ENCODE assay signal across 21 mouse cellular contexts in genomic region chr5:147426048-147426805, GRCm38 (mm10). TPM values are rescaled to one million over a fixed set of nuclear protein-coding genes. Genes with fewer than 3 reads are reported as not detected.
DNase-seq lines count a peak whose midpoint lies in the region; ATAC-seq lines count a peak whose summit lies in the region.
"Had no signal": no experiment of that assay in that cellular context is flagged by ENCODE, and none has a peak within 500 bp of the region (broad histone marks: within the 10 kb centered on the region; RNA-seq: fewer than 3 reads in every experiment).

No protein-coding gene starts in this region.

- peaks cover 33% of the 10 kb centered on the region for H3K4me1 ChIP-seq in liver, embryonic 13.5 days (replicated peaks)
- peaks cover 7% of the 10 kb centered on the region for H3K4me1 ChIP-seq in forebrain, embryonic 12.5 days
- 0 out of 2 replicates have a peak, but pooled peaks cover 2% of the 10 kb centered on the region for H3K4me1 ChIP-seq in intestine, embryonic 16.5 days (ENCODE audit: control insufficient read depth, insufficient read depth, low read length)
- H3K4me1 ChIP-seq: embryonic facial prominence, embryonic 15.5 days had no signal

- no peak overlapping the region for H3K4me2 ChIP-seq in liver, embryonic 13.5 days
- H3K4me2 ChIP-seq in forebrain, embryonic 12.5 days, result no peak overlapping the region
- H3K4me2 ChIP-seq in intestine, embryonic 16.5 days (ENCODE audit: low read depth, low read length), result no peak overlapping the region
- H3K4me2 ChIP-seq: embryonic facial prominence, embryonic 15.5 days; forebrain, embryonic 15.5 days; heart, embryonic 13.5 days; hindbrain, embryonic 13.5 days; limb, embryonic 12.5 days; midbrain, embryonic 13.5 days; neural tube, embryonic 12.5 days had no signal

- no peaks in the 10 kb centered on the region for H3K36me3 ChIP-seq in liver, embryonic 13.5 days
- H3K36me3 ChIP-seq in forebrain, embryonic 12.5 days (replicated peaks), result no peaks in the 10 kb centered on the region
- no peaks in the 10 kb centered on the region for H3K36me3 ChIP-seq in intestine, embryonic 16.5 days (ENCODE audit: control insufficient read depth, insufficient read depth, low read length)
- H3K36me3 ChIP-seq: embryonic facial prominence, embryonic 15.5 days; forebrain, embryonic 15.5 days; heart, embryonic 13.5 days; hindbrain, embryonic 13.5 days; limb, embryonic 12.5 days; midbrain, embryonic 13.5 days; neural tube, embryonic 12.5 days had no signal

- no peaks in the 10 kb centered on the region for H3K27me3 ChIP-seq in liver, embryonic 13.5 days
- 0 out of 2 replicates have a peak, but pooled peaks cover 2% of the 10 kb centered on the region for H3K27me3 ChIP-seq in forebrain, embryonic 12.5 days
- no peaks in the 10 kb centered on the region for H3K27me3 ChIP-seq in intestine, embryonic 16.5 days (replicated peaks; ENCODE audit: control insufficient read depth, insufficient read depth, low read length)
- H3K27me3 ChIP-seq: embryonic facial prominence, embryonic 15.5 days; forebrain, embryonic 15.5 days; heart, embryonic 13.5 days; hindbrain, embryonic 13.5 days; limb, embryonic 12.5 days; midbrain, embryonic 13.5 days; neural tube, embryonic 12.5 days had no signal

- H3K9ac ChIP-seq in liver, embryonic 13.5 days, result no peak overlapping the region
- H3K9ac ChIP-seq in forebrain, embryonic 12.5 days, result no peak overlapping the region
- H3K9ac ChIP-seq in intestine, embryonic 16.5 days (ENCODE audit: low read depth, low read length), result no peak overlapping the region
- H3K9ac ChIP-seq: embryonic facial prominence, embryonic 15.5 days; forebrain, embryonic 15.5 days; heart, embryonic 13.5 days; hindbrain, embryonic 13.5 days; limb, embryonic 12.5 days; midbrain, embryonic 13.5 days; neural tube, embryonic 12.5 days had no signal

- DNase-seq in liver, embryonic 13.5 days, result no peak
- no peak for DNase-seq in liver
- DNase-seq in MN1 (ENCODE audit: low spot score), result no peak
- no peak for DNase-seq in c-Kit-positive CD71-positive TER-119-positive erythroid progenitor cells, embryonic 14.5 days (ENCODE audit: low spot score)
- DNase-seq: adrenal gland, postnatal 25 days; gastrocnemius, postnatal 25 days; kidney, adult 11 months; kidney, postnatal 36 days had no signal

- H3K4me3 ChIP-seq in liver, embryonic 13.5 days (replicated peaks), result no peak overlapping the region
- no peak overlapping the region for H3K4me3 ChIP-seq in forebrain, embryonic 12.5 days (replicated peaks)
- no peak overlapping the region for H3K4me3 ChIP-seq in intestine, embryonic 16.5 days (ENCODE audit: low read length)
- H3K4me3 ChIP-seq: embryonic facial prominence, embryonic 15.5 days; forebrain, embryonic 15.5 days; heart, embryonic 13.5 days; hindbrain, embryonic 13.5 days; limb, embryonic 12.5 days; midbrain, embryonic 13.5 days; neural tube, embryonic 12.5 days had no signal

- WGBS in liver, embryonic 13.5 days (ENCODE audit: insufficient replicate concordance), result 30% methylated on average over 4 of the region's 4 CpGs
- WGBS in forebrain, embryonic 12.5 days, result 85% methylated on average over 4 of the region's 4 CpGs
- 74% methylated on average over 4 of the region's 4 CpGs for WGBS in intestine, embryonic 16.5 days

- peak overlapping the region; percentile 19; the same call in 1 of the 2 replicates for H3K27ac ChIP-seq in liver, embryonic 13.5 days
- no peak overlapping the region for H3K27ac ChIP-seq in forebrain, embryonic 12.5 days
- no peak overlapping the region for H3K27ac ChIP-seq in intestine, embryonic 16.5 days (ENCODE audit: low read length)
- H3K27ac ChIP-seq: embryonic facial prominence, embryonic 15.5 days; forebrain, embryonic 15.5 days; heart, embryonic 13.5 days; hindbrain, embryonic 13.5 days; limb, embryonic 12.5 days; midbrain, embryonic 13.5 days; neural tube, embryonic 12.5 days had no signal

- no peaks in the 10 kb centered on the region for H3K9me3 ChIP-seq in liver, embryonic 13.5 days (replicated peaks)
- H3K9me3 ChIP-seq in forebrain, embryonic 12.5 days, result no peaks in the 10 kb centered on the region
- no peaks in the 10 kb centered on the region for H3K9me3 ChIP-seq in intestine, embryonic 16.5 days (ENCODE audit: control insufficient read depth, low read length)
- H3K9me3 ChIP-seq: embryonic facial prominence, embryonic 15.5 days; forebrain, embryonic 15.5 days; G1E; heart, embryonic 13.5 days; hindbrain, embryonic 13.5 days; limb, embryonic 12.5 days; midbrain, embryonic 13.5 days; neural tube, embryonic 12.5 days had no signal

- no peak for ATAC-seq in liver, embryonic 13.5 days (ENCODE audit: low read depth)
- peak; percentile 60 for ATAC-seq in common myeloid progenitor, adult 5-6 weeks (replicated peaks; ENCODE audit: low read depth, poor library complexity, severe bottlenecking)
- ATAC-seq in megakaryocyte-erythroid progenitor cell, adult 5-6 weeks (replicated peaks; ENCODE audit: low FRiP score, low TSS enrichment, poor library complexity, severe bottlenecking), result peak; percentile 54
- no peak for ATAC-seq in forebrain, embryonic 12.5 days (ENCODE audit: low FRiP score)
- no peak for ATAC-seq in intestine, embryonic 16.5 days
- ATAC-seq: forebrain, embryonic 15.5 days; lung, postnatal 0 days; midbrain, embryonic 13.5 days had no signal

RNA-seq across cellular contexts. Expression of gene Pan3, which starts 3.7 kb away (rescaled TPM):
- 39.0 and 39.3 TPM in 2 replicates for polyA plus RNA-seq in liver, embryonic 13.5 days (2015; fragmentation: Nextera tagmentation; extraction: Ambion mirVana)
- total RNA-seq in common myeloid progenitor, adult 5-6 weeks (2017), result 240 and 264 TPM in 2 replicates
- total RNA-seq in megakaryocyte-erythroid progenitor cell, adult 5-6 weeks (2014; fragmentation: Nextera tagmentation), result 279 and 362 TPM in 2 replicates
- total RNA-seq in megakaryocyte-erythroid progenitor cell, adult 5-6 weeks (2017), result 189 and 195 TPM in 2 replicates
- 43.4 and 55.1 TPM in 2 replicates for polyA plus RNA-seq in forebrain, embryonic 12.5 days (2016; fragmentation: Nextera tagmentation; extraction: Ambion mirVana)
- 40.4 and 45.5 TPM in 2 replicates for polyA plus RNA-seq in intestine, embryonic 16.5 days (2015; fragmentation: Nextera tagmentation; extraction: Ambion mirVana)

RNA-seq across cellular contexts. Expression of gene Flt3, which starts 25.9 kb away (rescaled TPM):
- polyA plus RNA-seq in liver, embryonic 13.5 days (2015; fragmentation: Nextera tagmentation; extraction: Ambion mirVana), result 1.6 and 1.8 TPM in 2 replicates
- 100 and 112 TPM in 2 replicates for total RNA-seq in common myeloid progenitor, adult 5-6 weeks (2017)
- 0.37 and 1.7 TPM in 2 replicates for total RNA-seq in megakaryocyte-erythroid progenitor cell, adult 5-6 weeks (2014; fragmentation: Nextera tagmentation)
- total RNA-seq in megakaryocyte-erythroid progenitor cell, adult 5-6 weeks (2017), result 2.4 and 4.6 TPM in 2 replicates
- polyA plus RNA-seq in forebrain, embryonic 12.5 days (2016; fragmentation: Nextera tagmentation; extraction: Ambion mirVana), result 0.05 and 0.11 TPM in 2 replicates
- 0.31 and 0.32 TPM in 2 replicates for polyA plus RNA-seq in intestine, embryonic 16.5 days (2015; fragmentation: Nextera tagmentation; extraction: Ambion mirVana)
- total RNA-seq: adrenal gland, postnatal 25 days; gastrocnemius, postnatal 25 days had no signal
- polyA plus RNA-seq: G1E had no signal

Comparison
In these comparisons a context has a peak if more than half of its experiments do, and no peak if none do; other contexts are left out.
1. ATAC-seq: peak in common myeloid progenitor, adult 5-6 weeks (single experiment) and megakaryocyte-erythroid progenitor cell, adult 5-6 weeks (single experiment); none in liver, embryonic 13.5 days (single experiment), forebrain, embryonic 12.5 days (single experiment) and intestine, embryonic 16.5 days (single experiment).